Mouse (Mus musculus) small intestine, adult 2 months (tissue): Measurements from ENCODE around the gene Capn9. TPM values are rescaled to one million over a fixed set of nuclear protein-coding genes. Genes with fewer than 3 reads are reported as not detected.

ENCODE experiments used
- H3K27ac ChIP-seq: fragments of 200-500 bp; 2 replicates; pipeline ENCODE4 v1.5.1; 2012; ENCODE audit warnings: low read depth, low read length, control low read depth, inconsistent platforms; ENCODE audit not compliant: insufficient read depth
- H3K27me3 ChIP-seq: fragments of 200-500 bp; 2 replicates; pipeline ENCODE4 v1.6.1; 2012; ENCODE audit warnings: mild to moderate bottlenecking, moderate library complexity, low read length, inconsistent platforms; ENCODE audit not compliant: control insufficient read depth, insufficient read depth
- H3K36me3 ChIP-seq: fragments of 200-500 bp; 2 replicates; pipeline ENCODE4 v1.6.1; 2012; ENCODE audit warnings: mild to moderate bottlenecking, low read length, control low read depth, inconsistent platforms; ENCODE audit not compliant: control insufficient read depth, insufficient read depth
- H3K4me1 ChIP-seq: fragments of 200-500 bp; 2 replicates; pipeline ENCODE4 v1.6.1; 2012; ENCODE audit warnings: low read length, inconsistent platforms, mixed read lengths; ENCODE audit not compliant: control insufficient read depth, insufficient read depth, insufficient read length
- H3K4me3 ChIP-seq: fragments of 200-500 bp; 2 replicates; pipeline ENCODE4 v1.5.1; 2012; ENCODE audit warnings: low read depth, mild to moderate bottlenecking, control low read depth, inconsistent platforms, low read length, moderate library complexity
- CTCF ChIP-seq: fragments of 200-500 bp; IDR thresholded peaks from 2 replicates; pipeline ENCODE4 v1.5.1; 2012; ENCODE audit warnings: low read depth, mild to moderate bottlenecking, control low read depth, inconsistent platforms, low read length, moderate library complexity, mixed read lengths; ENCODE audit not compliant: insufficient replicate concordance, insufficient read length; ENCODE audit errors: extremely low read depth
- POLR2A ChIP-seq: fragments of 200-500 bp; IDR thresholded peaks from 2 replicates; pipeline ENCODE4 v1.6.1; 2012; ENCODE audit warnings: low read depth, mild to moderate bottlenecking, control low read depth, inconsistent platforms, low read length, moderate library complexity
- WGBS: fragments of 180-500 bp; shearing (Covaris S2); methylation state at CpG from one replicate; pipeline ENCODE4 v1.1.7; 2018; 5-methylcytosine and 5-hydroxymethylcytosine counted together
- polyA plus RNA-seq: library from polyadenylated mRNA; depleted of rRNA; stranded (reverse); fragments of >200 nt; gene quantifications from 2 replicates; pipeline ENCODE4 v1.2.3, GENCODE M21; 2012

Gene Capn9
- polyA plus RNA-seq, 1 experiment = 11.4 TPM

DNA sequence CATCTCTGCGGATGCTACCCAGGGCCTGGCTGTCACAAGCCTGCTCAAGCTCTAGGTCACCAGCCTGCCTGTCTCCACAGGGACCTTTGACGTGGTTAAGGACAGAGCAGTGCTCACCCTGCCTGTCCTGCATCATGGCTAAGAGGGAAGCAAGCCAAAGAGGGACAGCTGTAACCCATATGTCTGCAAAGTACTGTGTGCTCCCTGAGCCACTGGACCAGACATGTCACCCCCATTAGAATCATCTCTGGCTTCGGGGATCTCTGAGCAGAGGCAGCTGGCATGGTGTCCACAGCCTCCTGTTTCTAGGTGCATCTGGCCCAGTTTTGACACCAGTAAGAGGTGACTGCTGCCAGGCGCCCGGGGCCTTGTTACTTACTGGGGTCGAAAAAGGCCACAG lies 54.6 kb downstream of the Capn9 start:
- H3K27me3 ChIP-seq = no peaks in the 10 kb centered on the region
- WGBS = 71% methylated on average over 6 of the region's 6 CpGs
- no peak overlapping the region for H3K27ac ChIP-seq
- no peaks in the 10 kb centered on the region for H3K36me3 ChIP-seq
- TF ChIP-seq POLR2A = no peak
- no peak for TF ChIP-seq CTCF
- H3K4me1 ChIP-seq = peaks cover 4% of the 10 kb centered on the region
- H3K4me3 ChIP-seq = no peak overlapping the region

DNA sequence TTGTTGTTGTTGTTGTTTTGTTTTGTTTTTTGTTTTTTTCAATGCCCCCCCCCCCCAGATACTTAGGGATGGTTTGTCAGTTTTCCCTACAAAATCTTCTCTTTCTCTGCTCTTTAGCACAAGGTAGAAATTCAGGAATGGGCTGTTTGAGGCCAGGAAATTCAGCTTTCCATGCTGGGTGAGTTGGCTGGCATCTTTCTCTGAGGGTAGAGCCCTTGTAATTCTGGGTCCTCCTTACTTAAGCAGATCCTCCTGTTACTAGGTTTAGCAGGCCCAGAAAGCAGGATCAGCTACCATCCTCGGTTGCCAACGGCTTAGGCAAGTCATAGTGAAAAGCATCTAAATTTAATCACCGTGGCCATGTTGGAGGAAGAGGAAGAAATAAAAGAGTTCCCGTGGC lies 55.0 kb downstream of the Capn9 start:
- TF ChIP-seq POLR2A = no peak
- TF ChIP-seq CTCF = no peak
- WGBS = 73% methylated on average over 4 of the region's 4 CpGs
- H3K27ac ChIP-seq = no peak overlapping the region
- H3K4me3 ChIP-seq = no peak overlapping the region
- peaks cover 4% of the 10 kb centered on the region for H3K4me1 ChIP-seq
- H3K36me3 ChIP-seq = no peaks in the 10 kb centered on the region
- H3K27me3 ChIP-seq = no peaks in the 10 kb centered on the region

- TF ChIP-seq POLR2A = no peak
- no peak for TF ChIP-seq CTCF
- peaks cover 2% of the 10 kb centered on the region; the same call in 1 of the 2 replicates for H3K36me3 ChIP-seq
- no peak overlapping the region for H3K4me3 ChIP-seq
- no peaks in the 10 kb centered on the region for H3K27me3 ChIP-seq
- peaks cover 4% of the 10 kb centered on the region for H3K4me1 ChIP-seq
- peak overlapping the region; percentile 7; the same call in 1 of the 2 replicates for H3K27ac ChIP-seq
- WGBS = 41% methylated on average over 7 of the region's 7 CpGs
Observed at GRCm38 (mm10) chr8:124631966-124632365, 56.1 kb downstream of the Capn9 start.

GRCm38 (mm10) chr8:124633001-124633703 lies 57.2 kb downstream of the Capn9 start:
- H3K27me3 ChIP-seq = no peaks in the 10 kb centered on the region
- H3K27ac ChIP-seq = peak overlapping the region; percentile 56; the same call in 1 of the 2 replicates
- peak overlapping the region; percentile 27; the same call in 1 of the 2 replicates for H3K4me3 ChIP-seq
- peaks cover 8% of the 10 kb centered on the region for H3K36me3 ChIP-seq
- peaks cover 4% of the 10 kb centered on the region for H3K4me1 ChIP-seq
- TF ChIP-seq POLR2A (no peak), CTCF (no peak)
- 74% methylated on average over 14 of the region's 14 CpGs for WGBS

DNA sequence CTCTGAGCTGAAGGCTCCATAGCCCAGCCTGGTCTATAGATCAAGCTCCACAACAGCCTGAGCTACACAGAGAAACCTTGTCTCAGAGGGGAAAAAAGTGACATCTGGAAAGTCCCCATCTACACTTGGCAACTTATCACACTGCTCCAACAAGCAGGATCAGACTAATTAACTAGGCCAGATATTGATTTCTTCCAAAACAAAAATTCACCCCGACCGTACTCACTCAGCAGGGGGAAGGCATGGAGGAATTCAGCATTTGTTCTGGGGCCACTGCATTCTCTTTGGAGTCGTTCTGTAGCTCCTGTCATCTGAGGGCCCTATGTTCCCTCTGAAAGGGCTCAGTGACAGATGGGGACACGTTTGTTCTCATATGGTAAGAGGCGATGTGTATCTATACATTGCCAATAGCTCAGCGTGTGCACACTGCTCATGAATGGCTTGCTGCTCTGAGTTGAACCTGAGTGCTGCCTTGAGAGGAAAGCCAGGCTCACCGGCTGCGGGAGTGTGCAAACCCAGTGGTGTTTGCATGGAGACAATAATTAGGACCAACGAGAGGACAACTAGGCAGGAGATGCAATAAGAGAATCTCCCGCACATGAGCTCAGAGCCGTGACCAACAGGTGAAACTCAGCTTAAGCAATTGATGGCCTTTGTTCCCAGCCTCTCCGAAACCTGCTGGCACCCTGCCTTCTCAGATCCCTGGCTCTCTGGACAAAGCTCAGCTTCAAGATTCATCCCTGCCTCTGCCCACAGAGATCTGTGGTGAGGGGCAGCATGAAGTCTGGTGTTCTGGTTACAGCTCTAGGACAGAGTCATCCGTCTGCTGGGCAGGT lies 58.7 kb downstream of the Capn9 start:
- TF ChIP-seq POLR2A (no peak), CTCF (no peak)
- Histone ChIP-seq H3K27me3 (no peaks in the 10 kb centered on the region), H3K27ac (no peak overlapping the region), H3K4me3 (no peak overlapping the region), H3K36me3 (peaks cover 18% of the 10 kb centered on the region), H3K4me1 (peaks cover 4% of the 10 kb centered on the region)
- WGBS = 61% methylated on average over 13 of the region's 13 CpGs

DNA sequence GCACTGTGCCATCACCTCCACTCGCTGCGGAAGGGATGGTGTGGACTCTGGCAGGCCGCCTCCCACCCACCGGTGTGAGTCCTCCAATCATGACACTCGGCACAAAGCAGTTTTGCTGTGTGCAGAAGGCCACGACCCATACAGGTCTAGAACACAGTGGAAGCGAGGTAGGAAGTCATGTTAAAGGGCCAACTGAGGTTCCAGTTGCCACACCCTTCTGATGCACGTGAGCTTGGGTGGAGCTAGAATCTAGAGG lies 59.3 kb downstream of the Capn9 start:
- Histone ChIP-seq H3K36me3 (peaks cover 18% of the 10 kb centered on the region), H3K4me1 (peaks cover 4% of the 10 kb centered on the region), H3K27me3 (no peaks in the 10 kb centered on the region), H3K4me3 (no peak overlapping the region), H3K27ac (no peak overlapping the region)
- TF ChIP-seq CTCF (no peak), POLR2A (no peak)
- WGBS = 50% methylated on average over 8 of the region's 8 CpGs

- Histone ChIP-seq H3K4me1 (peaks cover 4% of the 10 kb centered on the region; the same call in 1 of the 2 replicates), H3K27ac (no peak overlapping the region), H3K36me3 (peaks cover 17% of the 10 kb centered on the region), H3K27me3 (no peaks in the 10 kb centered on the region), H3K4me3 (no peak overlapping the region)
- TF ChIP-seq CTCF (no peak), POLR2A (no peak)
- 86% methylated on average over 8 of the region's 8 CpGs for WGBS
Observed at GRCm38 (mm10) chr8:124641599-124641998, 65.7 kb downstream of the Capn9 start.
